Comparison of ENCODE assay signal across 18 mouse cellular contexts in the genomic region with DNA sequence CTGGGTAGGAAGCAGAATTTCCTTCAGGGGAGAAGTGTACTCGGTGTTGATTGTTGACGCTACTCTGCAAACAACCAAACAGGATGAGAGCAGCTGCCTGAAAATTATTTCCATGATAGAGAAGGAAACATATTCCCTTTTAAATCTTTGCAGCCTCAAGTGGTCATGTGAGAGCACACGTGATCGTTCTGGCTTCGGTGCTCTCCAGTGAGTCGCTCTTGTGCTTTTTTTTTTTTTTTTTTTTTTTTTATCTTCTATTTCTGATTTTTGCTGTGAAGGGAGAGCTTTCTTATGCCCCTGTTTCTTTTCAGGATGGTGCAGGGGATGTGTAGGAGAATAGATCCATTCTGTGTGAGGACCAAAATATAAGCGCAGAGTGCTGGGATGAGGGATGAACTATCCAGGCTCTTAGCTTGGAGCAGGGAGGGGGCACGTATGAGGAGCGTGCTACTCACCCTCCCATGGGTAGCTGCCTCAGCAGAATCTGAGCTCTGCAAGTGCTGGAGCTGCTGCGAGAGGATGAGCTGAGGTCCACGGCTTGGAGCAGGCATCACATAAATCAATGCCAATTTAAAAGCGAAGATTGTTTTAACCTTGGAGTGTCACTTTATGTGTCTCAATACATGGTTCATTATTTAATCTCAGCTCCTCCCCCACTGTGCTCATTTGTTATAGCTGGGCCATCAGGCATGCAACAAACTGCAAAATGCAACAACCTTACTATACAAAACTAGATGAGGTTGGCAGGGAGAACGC.
DNase-seq lines count a peak whose midpoint lies in the region; ATAC-seq and TF ChIP-seq lines count a peak whose summit lies in the region.
"Had no signal": no experiment of that assay in that cellular context is flagged by ENCODE, and none has a peak within 500 bp of the region (broad histone marks: within the 10 kb centered on the region; RNA-seq: fewer than 3 reads in every experiment).

No protein-coding gene starts in this region.

- no peak for DNase-seq in forebrain, postnatal 0 days
- no peak for DNase-seq in forebrain, embryonic 14.5 days (ENCODE audit: low spot score)
- no peak for DNase-seq in midbrain, embryonic 11.5 days (ENCODE audit: low spot score, missing footprints)
- no peak for DNase-seq in midbrain, embryonic 10.5 days (ENCODE audit: low spot score)
- DNase-seq in right cerebral cortex, postnatal 36 days (ENCODE audit: low spot score in 2 of 2): peak; percentile 12 to 58
- DNase-seq in gastrocnemius, adult 8-10 months (ENCODE audit: low spot score in 2 of 2): no peak
- no peak for DNase-seq in urinary bladder, postnatal 10 days (ENCODE audit: low spot score)
- DNase-seq: adrenal gland, postnatal 10 days; gastrocnemius, postnatal 14 days; liver, embryonic 13.5 days; lung, postnatal 4 days; retina, postnatal 1 day; thymus, postnatal 14 days had no signal

- peak; percentile 43; the same call in 1 of the 2 replicates for ATAC-seq in forebrain, postnatal 0 days
- ATAC-seq in forebrain, embryonic 14.5 days: no peak
- peak; percentile 48; the same call in 1 of the 2 replicates for ATAC-seq in midbrain, embryonic 11.5 days (ENCODE audit: low FRiP score)
- ATAC-seq in midbrain, embryonic 13.5 days: peak; percentile 66
- ATAC-seq: intestine, embryonic 15.5 days had no signal

- no peaks in the 10 kb centered on the region for H3K9me3 ChIP-seq in forebrain, postnatal 0 days (ENCODE audit: low read length)
- H3K9me3 ChIP-seq in forebrain, embryonic 14.5 days (replicated peaks; ENCODE audit: control insufficient read depth, low read length): no peaks in the 10 kb centered on the region
- no peaks in the 10 kb centered on the region for H3K9me3 ChIP-seq in midbrain, embryonic 11.5 days (ENCODE audit: control insufficient read depth, low read length)
- H3K9me3 ChIP-seq in midbrain, embryonic 10.5 days (replicated peaks): no peaks in the 10 kb centered on the region
- H3K9me3 ChIP-seq in midbrain, embryonic 13.5 days: no peaks in the 10 kb centered on the region
- H3K9me3 ChIP-seq: heart, embryonic 15.5 days; intestine, embryonic 15.5 days; liver, embryonic 13.5 days had no signal

- no peak overlapping the region for H3K9ac ChIP-seq in forebrain, postnatal 0 days
- no peak overlapping the region for H3K9ac ChIP-seq in forebrain, embryonic 14.5 days (ENCODE audit: low read length)
- no peak overlapping the region for H3K9ac ChIP-seq in midbrain, embryonic 11.5 days (ENCODE audit: low read length)
- H3K9ac ChIP-seq in midbrain, embryonic 13.5 days (replicated peaks): no peak overlapping the region
- H3K9ac ChIP-seq: heart, embryonic 15.5 days; intestine, embryonic 15.5 days; liver, embryonic 13.5 days had no signal

- no peak overlapping the region for H3K4me2 ChIP-seq in forebrain, postnatal 0 days (ENCODE audit: low read depth)
- no peak overlapping the region for H3K4me2 ChIP-seq in forebrain, embryonic 14.5 days (ENCODE audit: low read length)
- H3K4me2 ChIP-seq in midbrain, embryonic 11.5 days: no peak overlapping the region
- H3K4me2 ChIP-seq in midbrain, embryonic 13.5 days (replicated peaks): no peak overlapping the region
- H3K4me2 ChIP-seq: heart, embryonic 15.5 days; intestine, embryonic 15.5 days; liver, embryonic 13.5 days had no signal

- H3K27me3 ChIP-seq in forebrain, postnatal 0 days (ENCODE audit: insufficient read depth, low read length): no peaks in the 10 kb centered on the region
- no peaks in the 10 kb centered on the region for H3K27me3 ChIP-seq in forebrain, embryonic 14.5 days (replicated peaks; ENCODE audit: control insufficient read depth, insufficient read depth, low read length)
- no peaks in the 10 kb centered on the region for H3K27me3 ChIP-seq in midbrain, embryonic 11.5 days (ENCODE audit: control insufficient read depth, insufficient read depth, low read length)
- H3K27me3 ChIP-seq in midbrain, embryonic 10.5 days (ENCODE audit: low read depth, poor library complexity, severe bottlenecking): no peaks in the 10 kb centered on the region
- H3K27me3 ChIP-seq in midbrain, embryonic 13.5 days: no peaks in the 10 kb centered on the region
- H3K27me3 ChIP-seq: heart, embryonic 15.5 days; intestine, embryonic 15.5 days; liver, embryonic 13.5 days had no signal

- H3K4me1 ChIP-seq in forebrain, postnatal 0 days (ENCODE audit: insufficient read depth): no peaks in the 10 kb centered on the region
- H3K4me1 ChIP-seq in forebrain, embryonic 14.5 days (ENCODE audit: control insufficient read depth, insufficient read depth, low read length): no peaks in the 10 kb centered on the region
- no peaks in the 10 kb centered on the region for H3K4me1 ChIP-seq in midbrain, embryonic 11.5 days (ENCODE audit: control insufficient read depth, insufficient read depth, low read length)
- H3K4me1 ChIP-seq in midbrain, embryonic 10.5 days: no peaks in the 10 kb centered on the region
- no peaks in the 10 kb centered on the region for H3K4me1 ChIP-seq in midbrain, embryonic 13.5 days (replicated peaks)
- H3K4me1 ChIP-seq: heart, embryonic 15.5 days; intestine, embryonic 15.5 days; liver, embryonic 13.5 days had no signal

- H3K36me3 ChIP-seq in forebrain, postnatal 0 days (ENCODE audit: insufficient read depth): no peaks in the 10 kb centered on the region
- H3K36me3 ChIP-seq in forebrain, embryonic 14.5 days (ENCODE audit: control insufficient read depth, insufficient read depth, low read length): no peaks in the 10 kb centered on the region
- no peaks in the 10 kb centered on the region for H3K36me3 ChIP-seq in midbrain, embryonic 11.5 days (ENCODE audit: control insufficient read depth, insufficient read depth, low read length)
- H3K36me3 ChIP-seq in midbrain, embryonic 10.5 days: no peaks in the 10 kb centered on the region
- no peaks in the 10 kb centered on the region for H3K36me3 ChIP-seq in midbrain, embryonic 13.5 days
- H3K36me3 ChIP-seq: heart, embryonic 15.5 days; intestine, embryonic 15.5 days; liver, embryonic 13.5 days had no signal

- WGBS in forebrain, postnatal 0 days: 73% methylated on average over 13 of the region's 13 CpGs
- WGBS in forebrain, embryonic 14.5 days: 86% methylated on average over 13 of the region's 13 CpGs
- WGBS in midbrain, embryonic 11.5 days: 90% methylated on average over 13 of the region's 13 CpGs
- 89% methylated on average over 13 of the region's 13 CpGs for WGBS in midbrain, embryonic 10.5 days
- WGBS in midbrain, embryonic 13.5 days: 84% methylated on average over 13 of the region's 13 CpGs

- H3K4me3 ChIP-seq in forebrain, postnatal 0 days (ENCODE audit: low read depth, low read length): no peak overlapping the region
- no peak overlapping the region for H3K4me3 ChIP-seq in forebrain, embryonic 14.5 days (ENCODE audit: low read depth, low read length)
- H3K4me3 ChIP-seq in midbrain, embryonic 11.5 days (ENCODE audit: low read depth, low read length): no peak overlapping the region
- H3K4me3 ChIP-seq in midbrain, embryonic 10.5 days: no peak overlapping the region
- no peak overlapping the region for H3K4me3 ChIP-seq in midbrain, embryonic 13.5 days (replicated peaks)
- H3K4me3 ChIP-seq: erythroblast, embryonic 14.5 days; heart, embryonic 15.5 days; intestine, embryonic 15.5 days; liver, embryonic 13.5 days; myocyte had no signal

- TF ChIP-seq CTCF in forebrain, postnatal 0 days (IDR thresholded peaks at IDR 0.05; ENCODE audit: low read depth): no peak

- no peak overlapping the region for H3K27ac ChIP-seq in forebrain, postnatal 0 days (ENCODE audit: low read depth, low read length)
- H3K27ac ChIP-seq in forebrain, embryonic 14.5 days (ENCODE audit: low read depth, low read length): no peak overlapping the region
- no peak overlapping the region for H3K27ac ChIP-seq in midbrain, embryonic 11.5 days (ENCODE audit: low read depth, low read length)
- no peak overlapping the region for H3K27ac ChIP-seq in midbrain, embryonic 10.5 days (replicated peaks)
- no peak overlapping the region for H3K27ac ChIP-seq in midbrain, embryonic 13.5 days
- H3K27ac ChIP-seq: heart, embryonic 15.5 days; intestine, embryonic 15.5 days; liver, embryonic 13.5 days had no signal

Comparison
In these comparisons a context has a peak if more than half of its experiments do, and no peak if none do; other contexts are left out.
1. DNase-seq: peak in right cerebral cortex, postnatal 36 days (2 of 2); none in forebrain, postnatal 0 days (single experiment), forebrain, embryonic 14.5 days (single experiment), midbrain, embryonic 11.5 days (single experiment), midbrain, embryonic 10.5 days (single experiment), gastrocnemius, adult 8-10 months (0 of 2) and urinary bladder, postnatal 10 days (single experiment).